Mouse (Mus musculus): Measurements from ENCODE around the gene Jun. TPM values are rescaled to one million over a fixed set of nuclear protein-coding genes. Genes with fewer than 3 reads are reported as not detected.

Gene Jun
- total and polyA plus RNA-seq, 3 experiments, result not detected

GRCm38 (mm10) chr4:94999249-94999648 is 52.8 kb downstream of the Jun start:
- H3K27me3 ChIP-seq (ENCODE audit: control insufficient read depth in 1 of 2, insufficient read depth in 2 of 2, low read length in 2 of 2), result no peaks in the 10 kb centered on the region
- TF ChIP-seq MAFK (IDR thresholded peaks at IDR 0.05; ENCODE audit: borderline replicate concordance, low read depth, low read length) (no peak), MYC (IDR thresholded peaks at IDR 0.05; ENCODE audit: low read depth, low read length) (no peak), ZNF384 (IDR thresholded peaks at IDR 0.05; ENCODE audit: low read depth, low read length) (no peak), USF1 (IDR thresholded peaks at IDR 0.05; ENCODE audit: low read depth, low read length) (no peak), NRF1 (IDR thresholded peaks at IDR 0.05; ENCODE audit: insufficient read depth, low read depth, low read length, poor library complexity, severe bottlenecking) (no peak), CTCF (IDR thresholded peaks at IDR 0.05 in 2 of 3, conservative IDR thresholded peaks at IDR 0.05 in 1 of 3; ENCODE audit: control insufficient read depth in 1 of 3, insufficient read depth in 1 of 3, low read depth in 2 of 3, low read length in 3 of 3, poor library complexity in 1 of 3, severe bottlenecking in 1 of 3) (peak in 2 of 3 experiments; percentile 12 to 23; a peak in 2 of 6 replicates), USF2 (IDR thresholded peaks at IDR 0.05; ENCODE audit: borderline replicate concordance in 1 of 2, insufficient read depth in 1 of 2, low read depth in 1 of 2, low read length in 2 of 2) (no peak), NELFE (IDR thresholded peaks at IDR 0.05; ENCODE audit: low read depth, low read length) (no peak), SMC3 (IDR thresholded peaks at IDR 0.05; ENCODE audit: low read depth, low read length) (peak; percentile 18; the same call in 1 of the 2 replicates), MAX (IDR thresholded peaks at IDR 0.05; ENCODE audit: low read length) (no peak), RAD21 (IDR thresholded peaks at IDR 0.05; ENCODE audit: low read depth, low read length) (no peak; the same call in 1 of the 2 replicates), ELF1 (IDR thresholded peaks at IDR 0.05; ENCODE audit: low read depth, low read length) (no peak), GABPA (IDR thresholded peaks at IDR 0.05; ENCODE audit: low read depth, low read length) (no peak), TCF12 (IDR thresholded peaks at IDR 0.05; ENCODE audit: low read depth, low read length) (no peak), ETS1 (IDR thresholded peaks at IDR 0.05; ENCODE audit: low read depth, low read length) (no peak)
- no peaks in the 10 kb centered on the region for H3K36me3 ChIP-seq (ENCODE audit: control insufficient read depth in 1 of 2, insufficient read depth in 2 of 2, low read length in 2 of 2)
- DNase-seq (ENCODE audit: low read depth, low spot score), result peak; percentile 15
- no peaks in the 10 kb centered on the region for H3K9me3 ChIP-seq (replicated peaks; ENCODE audit: insufficient read depth, low read length)
- no peaks in the 10 kb centered on the region for H3K4me1 ChIP-seq (ENCODE audit: control insufficient read depth in 1 of 2, insufficient read depth in 2 of 2, low read length in 2 of 2)
- H3K4me3 ChIP-seq (ENCODE audit: control insufficient read depth in 1 of 2, insufficient read depth in 1 of 2, low read depth in 2 of 2, low read length in 2 of 2), result no peak overlapping the region
- H3K27ac ChIP-seq (ENCODE audit: control insufficient read depth, low read depth, low read length), result no peak overlapping the region
- no peaks in the 10 kb centered on the region for H3K79me2 ChIP-seq (ENCODE audit: control insufficient read depth, insufficient read depth, low read length, poor library complexity)
- H3K9ac ChIP-seq (ENCODE audit: control insufficient read depth, low read depth, low read length, poor library complexity, severe bottlenecking), result no peak overlapping the region

Other genes with a start within 250 kb of the Jun start
- not detected in 2 replicates for gene Eqtn, start 123.4 kb downstream of the Jun start, total RNA-seq (2012; rRNA removed)
- gene Eqtn, start 123.4 kb downstream of the Jun start, polyA plus RNA-seq (2012; ENCODE audit: insufficient read depth in 1 of 2, insufficient read length in 2 of 2, low read depth in 1 of 2, low replicate concordance in 2 of 2, missing spikeins in 1 of 2), result not detected
- 13.9 and 14.8 TPM in 2 replicates for gene Mysm1, start 73.1 kb downstream of the Jun start, total RNA-seq (2012; rRNA removed)
- gene Mysm1, start 73.1 kb downstream of the Jun start, polyA plus RNA-seq (2012; ENCODE audit: insufficient read depth in 1 of 2, insufficient read length in 2 of 2, low read depth in 1 of 2, low replicate concordance in 2 of 2, missing spikeins in 1 of 2), result 10 to 100 TPM in 1 of 2 experiments, not detected in 1; 10.8 TPM

Data from MEL (cell line).